Mouse (Mus musculus) kidney, adult 8-10 months (tissue): ENCODE measurements around the gene Tnni1.

ENCODE experiments used
- DNase-seq, 2 experiments: peaks; one replicate each; pipeline ENCODE4 v3.0.0; 2022

Gene Tnni1

DNA sequence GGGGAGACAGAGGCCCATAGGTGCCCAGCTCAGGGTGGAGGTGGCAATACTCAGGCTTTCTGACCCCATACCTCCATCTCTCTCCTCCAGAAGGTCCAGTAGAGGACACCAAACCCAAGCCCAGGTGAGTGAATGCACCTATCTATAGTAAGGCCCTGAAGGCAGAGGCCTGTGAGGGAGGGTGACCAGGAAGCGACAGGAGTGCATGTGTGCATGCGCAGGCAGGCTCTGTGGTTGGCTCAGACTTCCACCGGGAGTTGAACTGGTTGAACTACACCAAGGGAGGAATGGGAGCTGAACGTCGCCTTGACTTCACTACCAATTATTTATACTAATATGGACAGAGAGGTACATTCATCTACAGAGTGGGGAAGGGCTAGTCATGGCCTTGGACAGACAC, 67.4 kb downstream of the Tnni1 start:
- no peak for DNase-seq

- DNase-seq: peak in 1 of 2 experiments; percentile 46
Observed at GRCm38 (mm10) chr1:135847139-135847562, 67.9 kb downstream of the Tnni1 start.

GRCm38 (mm10) chr1:135847611-135848351, 68.5 kb downstream of the Tnni1 start:
- DNase-seq: no peak

DNA sequence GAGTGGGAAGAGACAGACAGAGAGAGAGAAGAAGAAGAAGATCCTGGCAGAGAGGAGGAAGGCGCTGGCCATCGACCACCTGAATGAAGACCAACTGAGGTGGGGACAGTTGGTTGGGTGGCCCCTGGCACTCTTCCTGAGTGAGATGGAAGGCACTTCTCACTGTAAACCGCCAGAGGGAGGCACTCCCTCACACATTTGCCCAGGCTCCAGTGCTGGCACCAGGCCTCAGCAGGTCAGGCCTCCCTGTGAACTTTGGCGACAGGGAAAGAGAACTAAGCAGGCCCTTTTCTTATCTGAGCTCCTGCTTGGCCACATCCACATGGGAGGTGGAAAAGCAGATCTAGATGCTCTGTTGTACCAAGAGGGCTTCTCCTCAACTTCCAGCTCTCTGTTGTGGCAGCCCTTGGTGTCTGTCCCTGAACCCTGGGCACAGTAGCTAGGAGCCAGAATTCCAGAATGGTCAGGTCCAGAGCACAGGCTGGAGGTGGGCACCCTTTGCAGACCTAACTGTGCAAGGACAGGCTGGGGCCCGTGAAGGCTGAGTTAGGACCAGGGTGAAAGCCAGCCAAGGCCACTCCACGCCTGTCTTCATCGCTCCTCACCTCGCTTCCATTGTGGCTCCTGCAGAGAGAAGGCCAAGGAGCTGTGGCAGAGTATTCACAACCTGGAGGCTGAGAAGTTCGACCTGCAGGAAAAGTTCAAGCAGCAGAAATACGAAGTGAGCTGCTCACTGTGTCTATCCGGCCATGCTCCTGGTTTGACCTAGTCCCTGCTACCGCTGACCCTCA, 71.7 kb downstream of the Tnni1 start:
- peak; percentile 21 to 52 for DNase-seq

- DNase-seq: no peak
Observed at GRCm38 (mm10) chr1:135852044-135852756, 73.0 kb downstream of the Tnni1 start.

- DNase-seq: no peak
Observed at GRCm38 (mm10) chr1:135853200-135853599, 74.0 kb downstream of the Tnni1 start.

- no peak for DNase-seq
Observed at GRCm38 (mm10) chr1:135854591-135855343, 75.5 kb downstream of the Tnni1 start.

DNA sequence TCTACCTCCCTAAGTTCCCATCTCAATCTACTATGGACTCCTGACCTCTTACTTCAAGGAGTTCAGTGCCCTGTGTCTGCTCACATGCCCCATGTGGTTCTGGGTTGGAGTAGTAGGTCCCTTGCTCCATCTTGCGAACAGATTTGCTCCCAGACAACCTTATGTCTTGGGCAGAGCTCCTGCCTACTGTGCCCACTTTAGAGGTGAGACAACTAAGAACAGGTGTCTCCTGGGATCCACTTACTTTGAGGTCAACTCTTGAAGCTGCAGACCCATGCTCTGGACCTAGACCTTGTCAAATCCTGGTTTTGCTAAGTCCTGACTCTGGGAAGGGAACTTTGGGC, 76.1 kb downstream of the Tnni1 start:
- DNase-seq: no peak

- DNase-seq: no peak
Observed at GRCm38 (mm10) chr1:135856070-135856469, 76.8 kb downstream of the Tnni1 start.

- no peak for DNase-seq
Observed at GRCm38 (mm10) chr1:135857137-135857775, 78.0 kb downstream of the Tnni1 start.

DNA sequence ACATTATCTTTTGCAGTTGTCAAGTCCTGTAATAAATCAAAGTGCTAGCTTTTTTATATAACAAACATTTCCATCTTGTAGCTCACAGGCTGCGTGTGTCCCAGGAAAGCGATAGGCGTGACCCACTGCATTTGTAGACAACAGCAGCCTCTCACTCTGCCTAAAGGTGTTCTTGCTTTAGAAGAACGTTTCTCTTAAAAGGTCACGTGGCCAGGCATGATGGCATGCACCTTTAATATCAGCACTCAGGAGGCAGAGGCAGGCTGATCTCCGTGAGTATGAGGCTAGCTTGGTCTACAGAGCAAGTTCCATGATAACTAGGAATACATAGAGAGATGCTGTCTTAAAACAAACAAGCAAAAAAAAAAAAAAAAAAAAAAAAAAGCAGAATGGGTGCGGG, 79.3 kb downstream of the Tnni1 start:
- no peak for DNase-seq
